Mouse (Mus musculus) activated CD4-positive, CD25-positive, alpha-beta regulatory T cell, adult 4 months (primary cell): ENCODE data around the gene Snrpn. TPM values are rescaled to one million over a fixed set of nuclear protein-coding genes. Genes with fewer than 3 reads are reported as not detected.
"Not testable (repeated sequence)": the region's sequence is repeated elsewhere in the genome, so short reads cannot be mapped to it uniquely, and the experiment has no call there.

ENCODE experiments used
- ATAC-seq: one replicate; pipeline ENCODE4 v1.8.0; 2017
- polyA plus RNA-seq, 2 experiments: library from polyadenylated mRNA; unstranded; fragments of 100-300 nt; shearing (Covaris generic); gene quantifications; one replicate each; pipeline ENCODE4 v1.2.1; 2017

Snrpn gene
- polyA plus RNA-seq: not detected

DNA sequence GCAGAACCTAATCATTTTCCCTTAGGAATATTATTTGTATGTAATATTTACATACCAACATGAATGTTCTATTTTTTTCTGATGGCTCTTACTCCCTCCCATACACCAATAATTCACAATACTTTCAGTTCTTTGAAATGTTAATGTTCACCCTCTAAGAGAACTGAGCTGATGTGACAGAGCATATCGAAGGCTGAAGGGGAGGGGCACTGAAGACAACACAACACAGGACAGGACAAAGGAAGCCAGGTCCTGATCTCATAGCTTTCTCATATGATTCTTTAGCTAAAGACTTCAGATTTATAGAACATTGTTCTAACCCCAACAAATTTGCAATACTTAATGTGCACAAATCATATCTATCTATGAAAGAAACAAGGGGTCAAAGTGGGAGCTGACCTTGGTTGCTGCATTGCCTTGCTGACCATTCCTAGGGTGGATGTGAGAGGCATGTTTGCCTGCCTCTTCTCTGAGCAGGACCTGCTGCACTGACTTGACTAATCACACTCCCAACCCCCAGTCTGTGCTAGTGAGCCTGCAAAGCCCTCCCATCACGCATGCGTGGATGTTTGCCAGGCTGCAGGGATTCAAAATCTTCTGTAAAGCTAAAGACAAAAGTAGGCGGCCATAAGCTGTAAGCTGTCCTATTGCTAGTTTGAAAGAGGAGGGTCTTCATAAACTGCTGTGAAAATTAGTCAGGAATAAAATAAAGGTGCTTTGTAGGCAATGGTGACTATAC, at the start of gene Snrpn:
Gene Snrpn (minus strand): TSS at position 478 of the 739 bp plus-strand sequence.
- ATAC-seq: no peak

DNA sequence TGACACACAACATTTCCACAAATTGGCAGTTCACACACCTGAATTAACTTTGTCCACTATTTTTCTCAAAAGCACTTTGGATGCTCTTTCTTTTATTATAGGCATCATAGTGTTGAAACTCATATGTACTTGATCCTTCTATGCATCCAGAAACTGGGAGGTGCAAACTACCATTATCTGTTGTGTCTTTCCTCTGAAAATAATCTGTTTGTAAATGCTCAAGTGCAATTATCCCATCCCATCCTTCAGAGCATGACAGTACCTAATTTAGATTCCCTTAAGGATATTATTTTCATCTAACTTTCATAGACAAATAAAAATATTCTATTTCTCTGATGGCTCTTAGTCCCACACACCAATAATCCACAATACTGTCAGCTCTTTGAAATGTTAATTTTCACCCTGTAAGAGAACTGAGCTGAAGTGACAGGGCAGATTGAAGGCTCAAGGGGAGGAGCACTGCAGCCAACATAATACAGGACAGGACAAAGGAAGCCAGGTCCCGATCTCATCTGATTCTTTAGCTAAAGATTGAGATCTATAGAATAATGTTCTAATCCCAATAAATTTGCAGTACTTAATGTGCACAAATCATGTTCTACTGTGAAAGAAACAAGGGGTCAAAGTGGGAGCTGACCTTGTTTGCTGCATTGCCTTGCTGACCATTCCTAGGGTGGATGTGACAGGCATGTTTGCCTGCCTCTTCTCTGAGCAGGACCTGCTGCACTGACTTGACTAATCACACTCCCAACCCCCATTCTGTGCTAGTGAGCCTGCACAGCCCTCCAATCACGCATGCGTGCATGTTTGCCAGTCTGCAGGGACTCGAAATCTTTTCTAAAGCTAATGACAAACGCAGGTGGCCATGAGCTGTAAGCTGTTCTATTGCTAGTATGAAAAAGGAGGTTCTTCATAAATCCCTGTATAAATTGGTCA, 30.5 kb upstream of the Snrpn start:
- no peak for ATAC-seq

DNA sequence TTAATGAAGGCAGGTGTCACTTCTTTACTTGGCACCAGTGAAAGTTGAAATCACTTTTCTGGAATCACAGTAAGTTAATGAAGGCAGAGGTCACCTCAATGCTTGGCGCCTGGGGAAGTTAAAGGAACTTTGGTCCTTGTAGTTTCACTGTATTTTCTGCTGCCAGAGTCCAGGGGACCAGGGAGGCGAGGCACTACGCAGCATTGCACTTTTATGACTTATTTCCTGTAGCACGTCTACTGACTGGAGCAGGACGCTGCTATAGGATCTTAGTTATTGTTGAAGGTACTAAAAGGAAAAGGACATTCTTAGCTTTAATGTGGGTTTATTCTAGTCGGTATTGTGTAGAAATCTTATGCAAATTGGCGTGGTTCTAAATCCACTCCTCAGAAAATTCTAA, 14.7 kb downstream of the Snrpn start:
- no peak for ATAC-seq

DNA sequence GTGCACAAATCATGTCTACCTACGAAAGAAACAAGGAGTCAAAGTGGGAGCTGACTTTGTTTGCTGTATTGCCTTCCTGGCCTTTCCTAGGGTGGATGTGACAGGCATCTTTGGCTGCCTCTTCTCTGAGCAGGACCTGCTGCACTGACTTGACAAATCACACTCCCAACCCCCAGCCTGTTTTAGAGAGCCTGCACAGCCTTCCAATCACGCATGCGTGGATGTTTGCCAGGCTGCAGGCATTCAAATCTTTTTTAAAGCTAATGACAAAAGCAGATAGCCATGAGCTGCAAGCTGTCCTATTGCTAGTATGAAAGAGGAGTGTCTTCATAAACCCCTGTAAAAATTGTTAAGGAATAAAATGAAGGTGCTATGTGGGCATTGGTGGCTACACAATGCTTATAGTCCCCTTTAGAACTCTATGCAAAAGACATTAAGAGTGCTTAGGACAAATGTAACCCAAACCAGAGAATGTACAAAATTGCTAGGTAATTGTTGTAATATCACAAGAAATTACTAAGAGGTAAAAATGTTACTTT, 16.9 kb downstream of the Snrpn start:
- ATAC-seq: not testable (repeated sequence)

DNA sequence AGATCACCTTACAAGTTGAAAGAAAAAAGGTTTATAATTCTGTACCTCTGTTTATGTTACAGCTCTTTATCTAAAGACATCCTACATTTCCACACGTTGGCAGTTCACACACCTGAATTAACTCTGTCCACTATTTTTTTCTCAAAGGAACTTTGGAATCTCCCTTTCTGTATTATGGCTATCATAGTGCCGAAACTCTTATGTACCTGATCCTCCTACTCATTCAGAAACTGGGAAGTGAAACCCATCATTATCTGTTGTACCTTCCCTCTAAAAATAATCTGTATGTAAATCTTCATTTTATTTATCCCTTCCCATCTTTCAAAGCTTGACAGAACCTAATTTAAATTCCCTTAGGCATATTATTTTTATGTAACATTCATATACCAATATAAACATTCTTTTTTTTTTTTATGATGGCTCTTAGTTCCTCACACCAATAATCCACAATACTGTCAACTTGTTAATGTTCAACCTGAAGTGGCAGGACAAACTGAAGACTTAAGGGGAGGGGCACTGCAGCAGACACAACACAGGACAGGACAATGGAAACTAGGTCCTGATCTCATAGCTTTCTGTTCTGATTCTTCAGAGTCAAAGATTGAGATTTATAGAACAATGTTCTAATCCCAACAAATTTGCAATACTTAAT, 17.5 kb downstream of the Snrpn start:
- ATAC-seq: no peak

DNA sequence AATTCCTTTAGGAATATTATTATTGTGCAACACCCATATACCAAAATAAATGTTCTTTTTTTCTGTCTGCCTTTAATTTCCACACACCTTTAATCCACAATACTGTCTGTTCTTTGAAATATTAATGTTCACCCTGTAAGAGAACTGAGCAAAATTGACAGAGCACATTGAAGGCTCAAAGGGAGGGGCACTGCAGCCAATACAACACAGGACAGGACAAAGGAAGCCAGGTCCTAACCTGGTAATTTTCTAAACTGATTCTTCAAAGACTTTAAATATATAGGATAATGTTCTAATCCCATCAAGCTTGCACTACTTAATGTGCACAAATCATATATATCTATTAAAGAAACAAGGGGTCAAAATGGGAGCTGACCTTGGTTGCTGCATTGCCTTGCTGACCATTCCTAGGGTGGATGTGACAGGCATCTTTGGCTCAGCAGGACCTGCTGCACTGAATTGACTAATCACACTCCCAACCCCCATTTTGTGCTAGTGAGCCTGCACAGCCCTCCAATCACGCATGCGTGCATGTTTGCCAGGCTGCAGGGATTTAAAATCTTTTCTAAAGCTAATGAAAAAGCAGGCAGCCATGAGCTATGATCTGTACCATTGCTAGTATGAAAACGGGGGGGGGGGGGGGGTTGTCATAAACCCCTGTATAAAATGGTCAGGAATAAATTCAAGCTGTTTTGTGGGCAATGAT, 42.7 kb downstream of the Snrpn start:
- no peak for ATAC-seq

DNA sequence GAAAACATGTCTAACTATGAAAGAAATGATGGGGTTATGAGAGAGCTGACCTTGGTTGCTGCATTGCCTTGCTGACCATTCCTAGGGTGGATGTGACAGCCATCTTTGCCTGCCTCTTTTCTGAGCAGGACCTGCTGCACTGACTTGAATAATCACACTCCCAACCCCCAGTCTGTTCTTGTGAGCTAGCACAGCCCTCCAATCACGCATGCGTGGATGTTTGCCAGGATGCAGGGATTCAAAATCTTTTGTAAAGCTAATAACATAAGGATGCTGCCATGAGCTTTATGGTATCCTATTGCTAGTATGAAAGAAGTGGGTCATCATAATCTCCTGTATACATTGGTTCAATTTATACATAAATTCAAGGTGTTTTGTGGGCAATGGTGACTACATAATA, 63.7 kb downstream of the Snrpn start:
- ATAC-seq: no peak

DNA sequence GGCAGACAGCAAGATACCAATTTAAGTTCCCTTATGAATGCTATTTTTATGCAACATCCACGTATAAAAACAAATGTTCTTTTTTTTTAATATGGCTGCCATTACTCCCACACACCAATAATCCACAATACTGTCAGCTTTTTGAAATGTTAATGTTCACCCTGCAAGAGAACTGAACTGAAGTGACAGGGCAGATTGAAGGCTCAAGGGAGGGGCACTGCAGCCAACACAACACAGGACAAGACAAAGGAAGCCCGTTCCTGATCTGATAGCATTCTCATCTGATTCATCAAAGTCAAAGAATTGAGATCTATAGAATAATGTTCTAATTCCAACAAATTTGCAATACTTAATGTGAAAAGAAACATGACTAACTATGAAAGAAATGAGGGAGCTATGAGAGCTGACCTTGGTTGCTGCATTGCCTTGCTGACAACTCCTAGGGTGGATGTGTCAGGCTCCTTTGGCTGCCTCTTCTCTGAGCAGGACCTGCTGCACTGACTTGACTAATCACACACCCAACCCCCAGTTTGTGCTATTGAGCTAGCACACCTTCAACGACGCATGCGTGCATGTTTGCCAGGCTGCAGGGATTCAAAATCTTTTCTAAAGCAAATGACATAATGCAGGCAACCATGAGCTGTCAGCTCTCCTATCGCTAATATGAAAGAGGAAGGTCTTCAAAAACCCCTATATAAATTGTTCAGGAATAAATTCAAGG, 92.4 kb downstream of the Snrpn start:
- no peak for ATAC-seq

DNA sequence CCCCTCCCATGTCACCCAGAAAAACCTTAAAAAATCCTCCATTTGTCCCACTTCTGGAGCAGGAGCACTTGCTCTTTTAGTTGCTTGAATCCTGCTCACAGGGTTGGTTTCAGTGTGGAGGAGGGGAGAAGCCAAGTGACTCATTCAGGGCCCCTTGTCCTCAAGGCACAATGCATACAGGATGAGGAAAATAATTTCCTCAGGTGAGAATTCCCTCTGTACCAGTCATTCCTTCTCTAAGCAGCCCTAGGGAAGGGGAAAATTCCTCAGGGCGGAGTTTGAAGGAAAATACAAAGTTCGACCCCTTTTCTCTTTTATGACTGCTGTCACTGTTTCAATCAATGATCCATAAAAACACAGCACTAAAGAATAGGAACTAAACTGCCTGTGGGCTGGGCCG, 126.8 kb downstream of the Snrpn start:
- ATAC-seq: no peak

DNA sequence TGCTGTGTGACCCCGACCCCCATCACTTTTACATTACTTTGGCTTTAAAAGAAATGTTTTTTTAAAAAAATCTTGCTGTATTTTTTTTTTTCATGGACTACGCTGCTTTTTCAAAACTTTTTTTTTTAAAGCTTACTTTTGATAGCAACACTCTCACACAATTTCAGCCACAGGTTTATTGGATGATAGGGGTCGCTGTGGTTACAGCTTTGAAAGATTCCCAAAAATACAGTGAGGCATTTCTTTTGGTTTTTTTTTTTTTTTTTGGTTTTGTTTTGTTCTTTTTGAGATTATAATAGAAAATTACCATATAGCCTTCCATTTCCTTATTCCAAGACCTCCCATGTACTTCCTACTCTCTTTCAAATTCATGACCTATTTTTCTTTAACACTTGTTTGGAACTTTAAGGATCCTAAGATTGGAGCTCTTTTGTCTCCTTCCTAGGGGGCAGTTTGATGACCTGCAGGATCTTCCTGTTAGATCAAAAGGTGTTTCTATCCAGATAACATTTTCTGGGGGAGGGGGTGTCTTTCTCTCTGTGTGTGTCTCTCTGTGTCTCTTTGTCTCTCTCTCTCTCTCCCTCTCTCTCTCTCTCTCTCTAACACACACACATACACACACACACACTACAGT, 132.2 kb downstream of the Snrpn start:
- no peak for ATAC-seq

DNA sequence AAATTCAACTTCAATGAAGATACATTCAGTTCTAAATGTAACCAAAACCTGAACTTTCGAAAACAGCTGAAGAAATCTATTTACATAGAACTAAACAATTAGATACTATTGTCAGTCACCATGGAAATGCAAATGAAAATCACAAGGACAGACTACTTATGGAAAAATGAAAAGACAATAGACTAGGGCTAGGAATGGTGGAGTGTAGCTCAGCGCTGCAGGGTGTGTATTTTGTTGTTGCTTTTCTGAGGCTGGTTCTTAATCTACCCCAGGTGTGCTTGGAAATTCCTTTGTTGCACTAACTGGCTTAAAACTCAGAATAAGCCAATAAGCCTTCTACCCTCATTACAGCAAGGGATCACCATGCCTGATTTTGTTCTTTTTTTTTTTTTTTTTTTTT, 133.8 kb downstream of the Snrpn start:
- no peak for ATAC-seq

DNA sequence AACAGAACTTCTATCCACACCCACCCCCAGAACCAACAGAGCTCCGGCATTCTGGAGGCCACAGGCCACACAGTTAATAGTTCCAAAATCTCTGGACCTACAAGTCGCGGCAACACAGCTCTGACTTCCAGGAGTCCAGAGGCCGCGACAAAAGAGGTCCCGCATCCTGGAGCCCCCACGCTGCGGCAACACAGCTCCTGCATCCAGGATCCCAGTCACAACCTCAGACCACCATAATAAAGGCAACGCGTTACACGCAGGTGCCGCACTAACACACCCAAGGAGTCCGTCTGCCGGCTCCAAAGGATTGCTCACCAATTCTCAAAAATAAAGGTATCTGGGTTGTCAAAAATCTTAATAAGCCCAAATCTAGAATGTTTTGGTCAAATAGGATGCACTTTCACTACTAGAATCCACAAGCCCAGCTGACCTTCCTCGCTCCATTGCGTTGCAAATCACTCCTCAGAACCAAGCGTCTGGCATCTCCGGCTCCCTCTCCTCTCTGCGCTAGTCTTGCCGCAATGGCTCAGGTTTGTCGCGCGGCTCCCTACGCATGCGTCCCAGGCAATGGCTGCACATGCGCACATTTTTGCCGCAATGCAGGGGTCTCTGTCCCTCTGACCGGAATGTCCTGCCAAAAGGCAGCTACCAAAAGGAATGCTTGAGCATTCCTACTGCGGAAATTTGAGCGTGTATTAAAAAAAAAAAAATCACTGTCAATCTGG, 135.3 kb downstream of the Snrpn start, which contains the start of the genes Snurf and Gm38393:
Gene Snurf (minus strand): TSS at position 444 of the 725 bp plus-strand sequence.
Gene Gm38393 (minus strand): TSS at position 459 of the 725 bp plus-strand sequence.
- no peak for ATAC-seq

DNA sequence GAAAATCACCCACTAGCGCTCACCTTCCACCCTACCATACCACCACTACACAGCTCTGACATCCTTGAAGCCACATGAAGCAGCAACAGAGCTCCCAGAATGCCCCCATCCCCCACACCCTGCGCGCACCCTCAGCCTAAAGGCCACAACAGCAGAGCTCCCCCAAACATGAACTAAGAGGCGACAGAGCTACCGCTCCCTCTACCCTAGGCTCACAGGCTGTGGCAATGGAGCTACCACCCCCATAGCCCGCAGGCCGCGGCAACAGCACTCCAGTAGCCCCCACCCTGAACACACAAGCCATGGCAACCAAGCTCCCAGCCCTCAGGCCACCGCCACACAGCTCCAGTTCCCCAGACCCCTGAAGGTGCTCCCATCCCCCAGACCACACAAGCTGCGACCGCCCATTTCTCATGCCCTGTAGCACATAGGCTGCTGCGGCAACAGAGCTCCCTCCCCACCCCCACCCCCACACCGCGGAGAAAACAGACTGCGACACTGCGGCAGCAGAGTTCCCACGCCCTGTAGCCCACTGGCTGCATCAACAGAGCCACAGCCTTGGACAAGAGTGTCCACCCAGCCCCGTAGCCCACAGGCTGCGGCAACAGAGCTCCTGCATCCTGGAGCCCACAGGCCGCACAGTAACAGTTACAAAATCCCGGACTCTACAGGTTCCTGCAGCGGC, 136.0 kb downstream of the Snrpn start:
- ATAC-seq: no peak

DNA sequence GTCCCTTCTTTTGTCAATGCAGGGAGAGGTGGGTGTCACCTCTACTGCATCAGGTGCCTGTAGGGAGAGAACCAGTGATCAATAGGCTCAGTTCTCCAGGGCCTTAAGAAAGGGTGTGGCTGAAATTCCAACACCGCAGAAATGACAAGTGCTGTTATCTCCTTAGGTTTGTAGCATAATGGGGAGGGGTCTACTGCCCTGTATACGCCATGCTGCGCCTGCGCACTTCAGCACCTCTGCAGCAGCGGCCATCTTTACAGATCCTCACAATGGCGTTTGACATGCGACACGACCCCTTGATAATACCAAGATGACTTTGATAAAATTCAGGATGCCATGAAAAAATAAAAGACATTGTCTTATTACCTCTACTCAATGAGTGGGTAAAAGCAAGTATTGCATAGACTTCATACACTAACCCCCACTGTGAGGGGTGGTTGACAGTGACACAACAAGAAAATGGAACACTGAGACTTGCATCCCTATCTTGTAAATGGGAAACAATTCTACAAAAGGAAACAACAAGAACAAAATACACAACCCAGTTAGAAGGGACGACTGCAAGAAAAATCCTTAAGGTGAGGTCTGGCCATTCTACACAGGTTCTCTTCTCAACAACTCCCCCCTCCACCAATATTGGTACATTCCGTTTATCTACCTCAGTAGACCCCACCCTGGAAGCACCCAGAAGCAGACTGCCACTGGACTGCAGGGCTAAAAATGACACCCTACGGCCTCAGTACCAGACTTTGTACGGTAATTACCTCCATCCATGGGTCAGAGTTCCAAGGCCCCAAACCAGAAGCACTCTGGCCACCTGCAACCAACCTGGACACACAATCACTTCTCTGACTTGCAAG, 136.8 kb downstream of the Snrpn start:
- no peak for ATAC-seq

DNA sequence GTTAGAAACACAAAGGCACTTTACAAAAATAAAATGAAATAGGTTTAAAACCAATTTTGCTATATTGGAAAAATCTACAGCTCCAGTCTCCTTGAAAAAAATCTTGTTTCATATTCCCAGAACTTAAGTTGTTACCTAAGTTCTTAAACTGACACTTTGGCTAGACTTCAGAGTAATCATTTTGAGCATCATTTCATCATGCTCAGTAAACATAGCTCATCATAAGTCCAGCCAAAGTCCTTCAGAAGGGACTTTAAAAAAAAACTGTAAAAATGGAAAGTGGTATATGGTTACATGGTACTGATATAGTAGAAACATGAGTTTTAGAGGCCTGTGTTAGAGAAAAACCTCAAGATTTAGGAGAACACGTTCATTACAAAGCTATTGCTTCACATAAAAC, 161.4 kb downstream of the Snrpn start:
- no peak for ATAC-seq
